Mouse (Mus musculus): ENCODE data around the gene Nr1i2.

- TF ChIP-seq CTCF (IDR thresholded peaks at IDR 0.05; ENCODE audit: control insufficient read depth, insufficient read depth, low read length) = no peak
- no peak for TF ChIP-seq POLR2A (IDR thresholded peaks at IDR 0.05; ENCODE audit: borderline replicate concordance, control insufficient read depth, low read depth, low read length)
Observed at GRCm38 (mm10) chr16:38288851-38289250, 5.8 kb downstream of the Nr1i2 start.

All from bone marrow, adult 2 months (tissue).